In the genomic region with DNA sequence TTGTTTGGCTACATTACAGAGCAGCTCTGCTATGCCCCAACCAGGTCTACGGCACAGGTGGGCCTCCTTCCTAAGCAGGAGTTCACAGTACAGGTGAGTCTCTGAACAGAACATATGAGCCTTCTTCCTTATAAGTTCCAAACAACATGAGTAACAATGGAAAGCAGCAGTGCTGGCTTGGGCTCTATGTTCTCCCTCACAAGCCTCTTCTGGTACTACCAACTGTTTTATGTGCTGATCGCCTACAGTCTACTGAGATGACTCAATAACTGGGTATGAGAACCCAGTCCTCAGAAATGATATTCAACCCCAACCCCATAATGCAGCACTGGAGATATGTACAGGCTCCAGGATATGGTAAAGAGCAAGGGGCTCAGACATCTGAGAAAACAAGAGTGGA, we compare ENCODE assay signal across 28 mouse cellular contexts. TPM values are rescaled to one million over a fixed set of nuclear protein-coding genes. Genes with fewer than 3 reads are reported as not detected.
"Had no signal": no experiment of that assay in that cellular context is flagged by ENCODE, and none has a peak within 500 bp of the region (broad histone marks: within the 10 kb centered on the region; RNA-seq: fewer than 3 reads in every experiment).

No protein-coding gene starts in this region.

- H3K4me3 ChIP-seq: gastrocnemius, adult 2 months; heart, embryonic 10.5 days; heart, embryonic 12.5 days; hindbrain, embryonic 10.5 days; hindbrain, embryonic 12.5 days; intestine, embryonic 15.5 days; left cerebral cortex, adult 2 months; limb, embryonic 10.5 days; limb, embryonic 12.5 days; liver, embryonic 13.5 days; liver, embryonic 15.5 days had no signal

- ATAC-seq: hindbrain, embryonic 16.5 days; inflammation-experienced regulatory T-cells, adult 6 months; intestine, embryonic 15.5 days; intestine, postnatal 0 days had no signal

- H3K27ac ChIP-seq: gastrocnemius, adult 2 months; heart, embryonic 10.5 days; hindbrain, embryonic 10.5 days; hindbrain, embryonic 12.5 days; hindbrain, embryonic 14.5 days; intestine, embryonic 15.5 days; left cerebral cortex, adult 2 months; limb, embryonic 10.5 days; limb, embryonic 12.5 days; liver, embryonic 13.5 days; liver, embryonic 15.5 days had no signal

- DNase-seq: gastrocnemius, adult 2 months; gastrocnemius, postnatal 10 days; gastrocnemius, postnatal 25 days; heart, adult 18-20 months; heart, postnatal 10 days; heart, postnatal 4 days; kidney, adult 18-20 months; kidney, adult 8-10 months; kidney, postnatal 10 days; kidney, postnatal 25 days; kidney, postnatal 4 days; liver; liver, embryonic 13.5 days had no signal

RNA-seq across cellular contexts. Expression of a gene that starts 50.5 kb away (rescaled TPM):
- total RNA-seq: gastrocnemius, adult 2 months; gastrocnemius, postnatal 10 days; gastrocnemius, postnatal 25 days; gastrocnemius, postnatal 4 days; granulocyte monocyte progenitor cell, adult 5-6 weeks had no signal
